Mouse (Mus musculus) kidney, adult 2 months (tissue): ENCODE measurements at regions not wholly inside any gene's neighbourhood (a gene's known extent, or its start where the extent isn't known, plus 50 kb on each side); places are given as distances from the start of the nearest gene placed in this dataset.

ENCODE experiments used
- CTCF ChIP-seq: fragments of 200-500 bp; conservative IDR thresholded peaks from 2 replicates; pipeline ENCODE4 v1.5.1; 2011; ENCODE audit warnings: low read depth, mild to moderate bottlenecking, control low read depth, low read length, moderate library complexity, mixed read lengths; ENCODE audit not compliant: insufficient read depth, insufficient read length
- POLR2A ChIP-seq: fragments of 200-500 bp; IDR thresholded peaks from one replicate; pipeline ENCODE4 v1.6.1; 2011; ENCODE audit warnings: low read depth, low read length, control low read depth

- TF ChIP-seq CTCF (no peak), POLR2A (no peak)
Measured at GRCm38 (mm10) chr4:33587666-33588065, 277.6 kb downstream of the Rngtt start.
